Mouse (Mus musculus): ENCODE results near the gene Zfp786.
A peak's percentile ranks its signal among the peaks of the same experiment; 100 is the strongest.
"Not testable (repeated sequence)": the region's sequence is repeated elsewhere in the genome, so short reads cannot be mapped to it uniquely, and the experiment has no call there.

Gene Zfp786

DNA sequence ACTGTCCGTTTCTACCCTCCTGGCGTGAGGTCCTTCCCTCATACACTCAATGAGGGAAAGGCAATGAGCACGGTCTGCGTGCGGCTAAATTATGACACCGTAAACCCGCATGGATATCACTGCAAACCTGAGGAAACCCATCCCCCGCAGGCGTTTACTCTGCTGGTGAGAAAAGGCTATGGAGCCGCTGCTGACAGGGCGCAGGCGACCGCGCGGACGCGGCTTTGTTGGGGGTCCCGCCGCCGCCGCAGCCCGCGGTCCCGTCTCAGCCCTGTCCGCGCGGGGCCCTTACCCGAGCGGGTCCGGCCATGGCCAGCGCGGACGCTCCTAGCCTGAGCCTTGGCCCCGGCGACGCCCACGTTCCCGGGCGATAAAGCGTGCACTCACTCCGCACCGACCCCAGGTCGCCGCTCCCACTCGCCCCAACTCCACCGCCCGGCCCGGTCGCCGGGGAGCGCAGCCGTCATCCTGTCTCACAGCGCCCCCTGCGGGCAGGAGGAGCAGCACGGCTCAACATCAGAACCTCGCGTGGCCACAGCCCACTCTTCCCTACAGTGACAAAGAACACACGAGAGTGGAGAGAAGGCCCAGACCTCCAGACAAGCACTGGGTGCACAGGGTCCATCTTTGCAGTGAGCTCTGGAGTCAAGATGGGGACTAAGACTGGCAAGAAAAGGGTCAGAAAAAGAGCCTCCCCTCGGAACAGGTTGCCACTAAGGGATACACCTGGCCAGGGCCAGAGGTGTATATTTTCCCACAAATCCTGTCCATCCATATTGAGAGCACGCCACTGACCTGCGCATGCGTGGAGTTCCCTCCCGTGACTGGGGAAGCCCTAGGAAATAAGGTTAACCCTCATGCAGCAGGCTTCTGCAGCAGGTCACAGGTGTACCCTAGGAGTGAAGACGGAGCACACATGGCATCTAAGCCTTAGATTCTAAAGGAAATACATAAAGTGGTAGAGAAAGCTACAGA lies at the start of gene Zfp786:
Zfp786 (minus strand) TSS at position 764 of the 975 bp plus-strand sequence.
- peak; percentile 75 for DNase-seq (ENCODE audit: low read depth, low spot score)

DNA sequence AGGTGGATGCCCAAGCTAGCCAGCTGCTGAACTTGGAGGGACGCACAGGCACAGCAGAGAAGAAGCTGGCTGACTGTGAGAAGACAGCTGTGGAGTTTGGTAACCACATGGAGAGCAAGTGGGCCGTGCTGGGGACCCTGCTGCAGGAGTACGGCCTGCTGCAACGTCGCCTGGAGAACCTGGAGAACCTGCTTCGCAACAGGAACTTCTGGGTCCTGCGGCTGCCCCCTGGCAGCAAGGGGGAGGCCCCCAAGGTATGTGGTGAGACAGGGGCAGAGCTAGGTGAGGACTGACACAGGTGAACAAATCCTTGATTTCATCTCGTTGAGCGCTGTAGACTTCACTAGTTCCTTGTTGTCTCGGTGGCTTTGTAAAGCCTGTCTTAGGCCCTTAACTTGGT lies 49.5 kb upstream of the Zfp786 start:
- DNase-seq (ENCODE audit: low read depth, low spot score): no peak

DNA sequence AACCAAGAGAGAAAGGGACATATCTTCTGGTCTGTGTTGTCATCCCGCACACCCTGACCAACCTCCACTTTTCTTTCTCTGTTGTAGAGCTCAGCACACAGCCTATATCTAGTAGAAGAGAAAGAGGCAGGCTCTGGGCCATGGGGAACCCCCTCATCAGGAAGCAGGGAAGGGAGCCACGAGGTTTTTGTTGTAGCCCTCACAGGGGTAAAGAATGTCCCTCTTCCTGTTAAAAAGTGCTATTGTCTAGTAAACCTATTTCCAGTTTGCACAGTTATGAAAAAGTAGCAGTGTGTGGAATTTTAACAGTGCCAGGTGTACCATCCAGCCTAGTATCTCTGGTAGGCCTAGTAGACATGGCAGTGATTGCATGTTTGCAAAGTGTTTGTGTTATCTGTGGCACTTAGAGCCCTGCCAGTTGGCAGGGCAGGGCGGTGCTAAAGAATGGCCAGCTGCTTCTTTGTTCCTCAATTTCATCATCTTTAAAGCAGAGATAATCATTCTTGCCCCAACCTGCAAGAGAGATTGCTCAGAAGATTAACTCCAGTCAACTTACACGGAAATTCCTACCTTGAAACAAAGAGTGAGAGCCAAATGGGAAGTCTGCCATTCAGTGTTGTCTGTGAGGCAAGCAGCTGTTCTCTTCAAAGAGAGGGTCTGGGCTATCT lies 48.5 kb upstream of the Zfp786 start:
- DNase-seq (ENCODE audit: low read depth, low spot score): no peak

DNA sequence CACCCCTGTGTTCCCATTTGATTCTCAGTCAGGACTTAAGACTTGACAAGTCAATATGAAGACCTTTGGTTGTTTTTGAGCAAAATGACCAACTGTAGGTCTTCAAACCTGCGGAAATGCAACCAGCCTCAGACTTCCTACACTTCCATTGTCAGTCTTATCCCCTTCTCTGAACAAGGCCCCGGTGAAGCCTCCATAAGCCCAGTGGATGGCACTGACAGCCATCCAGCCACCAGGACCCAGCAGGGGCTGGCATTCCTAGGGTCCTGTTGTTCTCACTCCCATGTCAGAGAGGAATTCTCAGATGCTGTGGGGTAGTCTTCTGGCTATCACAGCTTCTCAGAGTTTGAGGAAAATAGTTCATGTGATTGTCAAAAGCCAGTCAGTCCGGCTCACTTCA lies 47.9 kb upstream of the Zfp786 start:
- DNase-seq (ENCODE audit: low read depth, low spot score): no peak

DNA sequence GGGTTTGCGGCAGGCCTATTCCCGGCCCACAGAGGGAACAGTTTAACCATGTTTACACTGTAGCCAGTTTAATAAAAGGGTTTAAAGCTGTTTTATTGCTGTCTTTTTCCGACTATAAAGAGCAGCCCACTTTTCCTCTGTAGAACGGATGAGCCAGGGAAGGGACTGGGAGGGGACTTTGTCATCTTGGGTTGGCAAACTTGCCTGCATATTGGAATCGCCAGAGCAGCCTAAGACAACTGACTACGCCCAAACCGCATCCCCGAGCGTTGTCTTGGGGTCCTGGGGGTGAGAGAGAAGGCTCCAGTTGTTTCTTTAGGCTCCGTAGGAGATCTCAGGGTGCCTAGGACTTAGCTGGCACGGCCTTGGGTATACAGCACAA lies 47.5 kb upstream of the Zfp786 start:
- no peak for DNase-seq (ENCODE audit: low read depth, low spot score)

DNA sequence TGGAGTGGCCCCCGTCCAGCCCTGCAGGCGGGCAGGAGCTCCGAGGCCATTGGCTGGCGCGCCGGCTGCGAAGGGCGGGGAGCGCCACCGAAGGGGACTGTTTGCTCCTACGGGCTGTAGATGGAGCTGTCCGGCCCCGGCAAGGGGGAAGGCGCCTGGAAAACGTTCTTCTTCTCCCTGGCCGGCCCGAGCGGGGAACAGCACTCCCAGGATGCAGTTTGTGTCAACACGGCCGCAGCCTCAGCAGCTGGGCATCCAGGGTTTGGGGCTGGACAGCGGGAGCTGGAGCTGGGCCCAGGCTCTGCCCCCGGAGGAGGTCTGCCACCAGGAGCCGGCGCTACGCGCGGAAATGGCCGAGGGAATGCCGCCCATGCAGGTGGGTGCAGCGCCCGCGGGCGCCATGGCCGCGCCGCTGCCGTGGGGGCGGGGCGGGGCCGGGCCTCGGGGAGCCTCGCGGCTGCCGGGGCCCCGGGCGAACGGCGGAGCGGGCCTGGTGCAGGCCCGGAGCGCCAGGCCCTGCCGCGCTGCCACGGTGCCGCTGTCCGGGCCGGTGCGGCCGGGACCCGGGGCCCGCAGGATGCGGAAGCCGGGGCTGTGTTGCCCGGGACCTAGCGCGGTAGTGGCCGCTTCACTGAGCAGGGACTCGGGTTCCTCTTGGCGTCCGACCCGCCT lies 46.9 kb upstream of the Zfp786 start:
- DNase-seq (ENCODE audit: low read depth, low spot score): peak; percentile 80

DNA sequence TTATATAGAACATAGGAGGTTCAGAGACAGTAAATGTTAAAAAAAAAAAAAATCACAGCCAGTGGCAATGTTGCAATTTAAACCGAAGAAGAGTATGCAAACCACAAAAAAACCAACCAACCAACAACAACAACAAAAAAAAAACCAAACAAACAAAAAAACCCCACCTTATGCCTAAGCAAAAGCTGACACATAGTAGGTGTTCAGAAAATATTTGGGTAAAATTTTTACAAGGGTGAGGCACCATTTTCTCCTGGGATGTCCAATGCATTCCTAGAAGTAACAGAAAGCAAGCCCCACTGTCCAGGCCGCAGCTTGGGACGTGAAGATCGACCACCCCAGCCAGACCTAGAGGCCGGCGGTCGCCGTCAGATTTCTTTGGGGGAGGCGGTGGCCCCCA lies 46.4 kb upstream of the Zfp786 start, which contains the start of gene Zfp282:
Zfp282 (plus strand) TSS at position 147 of the 400 bp plus-strand sequence.
- DNase-seq (ENCODE audit: low read depth, low spot score): no peak

DNA sequence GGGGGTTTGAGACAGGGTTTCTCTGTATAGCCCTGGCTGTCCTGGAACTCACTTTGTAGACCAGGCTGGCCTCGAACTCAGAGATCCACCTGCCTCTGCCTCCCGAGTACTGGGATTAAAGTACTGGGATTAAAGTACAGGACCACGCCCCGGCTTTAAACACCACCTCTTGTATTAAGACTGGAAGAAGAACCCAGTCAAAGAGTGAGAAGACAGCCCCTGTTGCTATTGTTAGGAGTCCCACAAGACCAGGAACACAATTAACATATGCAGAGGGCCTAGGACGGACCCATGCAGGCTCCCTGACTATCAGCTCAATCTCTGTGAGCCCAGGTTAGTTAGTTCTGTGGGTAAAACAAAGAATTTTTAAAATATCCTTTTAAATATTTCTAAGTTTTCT lies 41.6 kb upstream of the Zfp786 start:
- DNase-seq (ENCODE audit: low read depth, low spot score): no peak

DNA sequence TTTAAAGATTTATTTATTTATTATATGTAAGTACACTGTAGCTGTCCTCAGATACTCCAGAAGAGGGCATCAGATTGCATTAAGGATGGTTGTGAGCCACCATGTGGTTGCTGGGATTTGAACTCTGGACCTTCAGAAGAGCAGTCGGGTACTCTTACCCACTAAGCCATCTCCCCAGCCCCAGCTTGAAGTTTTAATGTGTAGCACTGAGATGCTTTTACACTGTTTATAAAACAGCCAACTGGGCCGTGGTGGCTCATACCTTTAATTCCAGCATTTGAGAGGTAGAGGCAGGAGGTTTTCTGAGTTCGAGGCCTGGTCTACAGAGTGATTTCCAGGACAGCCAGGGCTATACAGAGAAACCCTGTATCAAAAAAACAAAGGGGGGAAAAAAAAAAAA lies 27.1 kb upstream of the Zfp786 start:
- DNase-seq (ENCODE audit: low read depth, low spot score): not testable (repeated sequence)

DNA sequence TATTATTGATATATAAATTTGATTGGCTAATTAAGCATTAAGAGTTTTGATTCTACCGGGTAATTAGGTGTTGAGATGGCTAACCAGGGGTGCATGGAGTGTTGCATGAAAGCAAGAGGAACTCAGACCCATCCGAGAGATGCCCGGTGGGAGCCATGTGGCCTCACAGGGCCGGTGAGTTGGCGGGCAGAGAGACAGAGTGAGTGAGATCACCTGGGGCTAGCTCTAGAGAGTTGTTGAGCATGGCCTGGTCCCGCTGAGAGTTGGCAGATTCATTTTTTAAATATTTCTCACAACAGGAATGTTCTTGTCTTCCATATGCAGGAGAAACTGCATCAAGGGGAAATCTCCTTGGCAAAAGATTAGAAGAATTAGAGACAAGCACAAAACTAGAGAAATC lies 26.6 kb upstream of the Zfp786 start:
- no peak for DNase-seq (ENCODE audit: low read depth, low spot score)

DNA sequence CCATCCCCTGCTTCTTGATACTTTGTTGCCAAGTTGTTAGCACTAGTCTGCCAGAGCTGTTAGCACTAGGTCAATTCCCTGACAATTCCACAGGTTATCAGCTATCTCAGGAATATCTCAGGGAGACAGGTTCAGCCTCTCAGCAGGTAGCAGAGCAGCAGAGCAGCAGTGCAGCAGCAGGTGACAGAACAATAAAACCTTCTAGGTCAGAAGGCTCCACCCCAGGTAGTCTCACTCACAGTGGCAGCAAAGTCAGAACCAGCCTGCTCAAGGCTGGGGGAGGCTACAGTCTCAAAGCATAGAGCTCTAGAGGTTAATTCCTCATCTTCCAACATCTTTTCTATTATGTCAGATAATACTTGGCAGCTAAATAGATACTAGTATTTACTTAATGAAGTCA lies 15.1 kb upstream of the Zfp786 start:
- DNase-seq (ENCODE audit: low read depth, low spot score): no peak

DNA sequence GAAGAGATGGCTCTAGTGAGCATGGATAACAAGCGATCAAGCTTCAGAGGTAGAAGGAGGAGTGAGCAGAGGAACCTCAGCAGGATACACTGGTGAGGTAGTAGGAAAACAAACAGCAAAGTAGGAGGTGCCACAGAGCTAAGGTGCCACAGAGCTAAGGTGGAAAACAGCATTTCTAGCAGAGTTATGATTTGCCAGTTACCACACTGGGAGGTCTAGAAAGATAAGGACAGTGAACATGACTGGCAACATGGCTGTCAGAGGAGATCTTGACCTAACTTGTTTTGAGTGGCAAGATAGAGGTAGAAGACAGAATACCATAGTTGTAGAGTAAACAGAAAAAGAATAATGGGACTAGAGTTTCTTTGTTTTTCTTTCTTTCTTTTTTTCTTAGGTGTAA lies 11.7 kb upstream of the Zfp786 start:
- no peak for DNase-seq (ENCODE audit: low read depth, low spot score)

DNA sequence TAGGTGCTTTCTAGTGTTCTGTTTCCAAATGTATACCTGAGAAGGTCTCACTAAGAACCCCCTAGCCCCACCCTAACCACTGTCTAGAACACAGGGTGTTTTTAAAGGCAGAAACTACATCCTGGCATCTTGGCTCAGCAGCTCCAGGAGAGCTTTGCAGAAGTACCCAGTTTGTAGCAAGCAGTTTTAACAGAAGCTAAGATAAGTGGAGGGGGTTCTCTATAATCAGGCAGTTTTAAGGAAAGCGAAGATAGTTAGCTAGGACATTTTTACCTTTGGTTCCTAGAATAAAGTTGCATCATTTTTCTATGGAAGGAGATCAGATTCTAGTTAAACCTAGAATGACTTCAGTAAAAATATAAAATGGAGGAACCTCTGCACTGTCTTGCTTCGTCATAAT lies 11.2 kb upstream of the Zfp786 start:
- no peak for DNase-seq (ENCODE audit: low read depth, low spot score)

DNA sequence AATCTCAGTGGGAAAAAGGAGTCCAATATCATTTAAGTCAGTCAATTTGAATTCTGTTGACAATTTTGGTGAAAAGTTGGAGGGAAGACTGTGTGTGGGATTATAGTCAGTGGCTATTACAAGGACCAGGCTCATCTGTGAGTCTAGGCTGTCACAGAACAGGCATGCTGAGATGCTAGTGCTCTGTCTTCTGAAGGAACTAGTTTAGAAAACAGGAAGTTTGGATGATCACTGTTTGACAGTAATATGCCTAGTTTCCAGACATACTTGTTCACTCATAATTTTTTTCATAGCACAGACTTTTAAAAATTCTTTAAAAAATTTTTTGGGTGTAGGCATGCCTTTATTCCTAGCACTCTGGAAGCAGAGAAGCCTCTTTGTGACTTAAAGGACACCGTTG lies 10.4 kb upstream of the Zfp786 start:
- DNase-seq (ENCODE audit: low read depth, low spot score): no peak

DNA sequence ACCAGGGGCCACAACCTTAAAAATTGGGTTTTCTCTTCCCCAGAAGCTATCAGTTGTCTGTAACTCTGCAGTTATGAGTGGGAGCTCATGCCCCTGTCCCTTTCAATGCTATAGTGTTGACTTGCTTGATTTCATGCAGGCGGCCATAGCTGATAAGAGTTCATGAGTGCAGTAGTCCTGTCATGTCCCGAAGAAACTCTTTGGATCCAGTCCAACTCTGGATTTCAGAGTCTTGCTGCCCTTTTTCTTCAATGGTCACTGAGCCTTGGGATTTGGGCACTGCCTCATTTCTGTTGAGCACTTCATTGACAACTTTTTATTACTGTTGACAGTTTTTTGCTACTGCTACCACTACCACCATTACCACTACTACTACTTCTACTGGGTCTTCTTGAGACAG lies 7.0 kb upstream of the Zfp786 start:
- DNase-seq (ENCODE audit: low read depth, low spot score): no peak

DNA sequence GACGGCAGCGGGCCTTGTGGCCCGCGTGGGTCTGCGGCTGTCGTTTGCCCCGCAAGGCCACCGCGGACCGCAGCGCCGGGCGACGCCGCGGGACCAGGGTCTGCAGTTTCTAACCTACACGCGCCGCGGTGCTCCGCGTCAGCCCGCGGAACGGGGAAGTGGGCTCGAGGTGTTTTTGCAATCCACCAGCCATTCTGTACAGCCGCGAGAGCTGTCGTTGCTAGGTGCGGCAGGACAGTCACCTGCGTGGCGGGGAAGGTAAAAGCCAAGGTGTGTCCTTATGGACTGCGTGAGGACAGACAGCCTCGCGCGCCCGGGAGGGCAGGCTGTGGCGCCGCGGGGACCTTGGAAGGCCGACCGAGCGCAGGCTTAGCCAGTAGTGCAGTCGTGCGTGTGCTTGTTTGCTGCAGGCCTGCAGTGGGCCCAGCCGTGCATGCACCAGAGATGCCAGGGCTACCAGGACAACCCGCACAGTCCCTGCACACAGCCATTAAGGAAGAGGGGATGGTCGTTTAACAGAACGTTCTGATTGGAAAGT lies 5.4 kb upstream of the Zfp786 start:
- DNase-seq (ENCODE audit: low read depth, low spot score): peak; percentile 18

DNA sequence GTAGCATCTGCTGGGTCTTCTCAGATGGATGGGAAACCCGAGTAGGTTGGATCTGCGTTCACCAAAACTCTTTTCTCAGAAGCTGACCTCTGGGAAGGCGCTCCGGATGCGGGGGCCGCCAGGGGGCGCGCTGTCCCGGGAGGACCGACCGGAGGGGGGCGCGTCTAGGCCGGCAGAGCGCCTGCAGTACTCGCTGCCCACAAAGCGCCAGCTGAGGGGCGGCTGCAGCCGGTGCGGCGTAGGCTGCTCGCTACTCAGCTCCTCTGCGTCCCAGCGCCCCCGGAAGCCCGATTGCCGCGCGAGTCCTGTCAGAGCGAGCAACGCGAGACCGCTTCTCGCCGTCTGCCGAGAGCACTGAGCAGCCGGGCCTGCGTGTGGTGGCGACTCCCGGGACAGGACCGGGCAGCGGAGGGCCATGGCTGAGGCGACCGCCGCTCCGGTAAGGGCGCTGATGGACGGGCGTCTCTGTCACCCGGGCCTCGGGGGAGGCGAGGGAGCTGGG lies 4.9 kb upstream of the Zfp786 start, which contains the start of gene Zfp398:
Zfp398 (plus strand) TSS at position 180 of the 502 bp plus-strand sequence.
- peak; percentile 90 for DNase-seq (ENCODE audit: low read depth, low spot score)

DNA sequence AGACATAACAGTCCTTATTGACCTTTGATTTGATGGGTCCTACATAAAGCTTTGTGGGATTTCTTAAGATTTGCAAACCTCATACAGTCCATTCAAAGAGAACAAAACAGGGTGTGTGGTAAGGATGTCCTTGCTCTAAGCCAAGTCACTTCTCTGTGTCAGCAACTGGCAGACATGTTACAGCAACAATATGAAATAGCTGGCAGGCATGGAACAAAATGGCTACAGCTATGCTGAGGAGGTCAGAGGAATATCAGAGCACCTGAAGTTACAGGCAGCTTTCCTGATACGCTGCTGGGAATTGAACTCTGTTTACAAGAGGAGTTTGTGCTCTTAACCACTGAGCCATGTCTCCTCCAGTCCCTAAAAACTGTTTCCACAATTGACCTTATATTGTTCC lies 1.6 kb upstream of the Zfp786 start:
- no peak for DNase-seq (ENCODE audit: low read depth, low spot score)

DNA sequence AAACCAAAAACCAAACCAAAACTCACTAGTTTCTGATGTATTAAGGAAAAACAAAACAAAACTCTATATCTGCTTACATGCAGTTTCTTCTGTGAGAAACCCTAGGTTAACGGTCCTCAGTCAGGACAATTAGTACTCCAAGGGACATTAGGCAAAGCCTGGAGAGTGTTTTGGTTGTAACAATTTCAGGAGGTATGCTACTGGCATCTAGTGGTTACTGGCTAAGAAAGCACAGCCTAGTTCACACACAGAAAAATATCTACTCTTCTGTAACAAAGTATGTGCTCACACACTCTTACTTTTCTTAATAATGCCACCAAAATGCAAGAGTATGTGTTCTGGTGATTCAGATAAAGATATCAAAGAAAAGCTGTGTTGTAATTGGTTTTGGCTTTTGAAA lies 1.7 kb downstream of the Zfp786 start:
- no peak for DNase-seq (ENCODE audit: low read depth, low spot score)

DNA sequence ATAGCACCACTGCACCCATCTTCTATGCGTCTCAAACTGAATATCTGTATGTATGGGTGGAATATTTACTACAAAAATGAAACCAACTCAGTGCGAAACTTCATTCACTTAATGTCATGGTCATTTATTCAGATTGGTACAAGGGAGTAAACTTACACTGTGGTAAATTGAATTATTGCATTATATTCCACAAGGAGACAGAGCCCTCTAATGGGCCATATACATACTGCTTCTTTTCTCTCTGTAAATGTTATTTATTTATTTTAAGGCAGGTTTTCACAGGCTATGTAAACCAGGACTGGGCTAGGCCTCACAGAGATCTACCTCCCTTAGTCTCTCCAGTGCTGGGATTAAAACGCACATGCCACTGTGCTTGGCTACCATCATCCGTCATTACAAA lies 3.2 kb downstream of the Zfp786 start:
- no peak for DNase-seq (ENCODE audit: low read depth, low spot score)

DNA sequence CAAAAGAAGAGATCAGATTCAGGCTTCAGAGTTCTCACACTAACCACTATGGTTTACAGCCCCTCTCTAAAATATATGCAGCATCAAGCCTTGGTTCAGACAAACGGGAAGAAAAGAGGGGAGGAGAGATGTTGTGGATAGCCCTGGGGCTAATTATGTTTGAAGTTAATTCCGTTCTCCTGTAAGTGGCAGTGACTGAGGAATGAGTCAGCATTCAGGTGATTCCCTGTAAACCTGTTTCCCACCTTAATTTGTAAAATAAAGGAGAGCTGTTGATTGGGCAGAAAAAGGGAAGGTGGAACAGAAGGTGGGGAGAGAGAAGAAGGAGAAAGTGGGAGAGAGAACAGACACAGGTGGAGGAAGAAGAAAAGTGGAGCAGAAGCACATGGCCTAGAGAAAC lies 6.4 kb downstream of the Zfp786 start:
- no peak for DNase-seq (ENCODE audit: low read depth, low spot score)

DNA sequence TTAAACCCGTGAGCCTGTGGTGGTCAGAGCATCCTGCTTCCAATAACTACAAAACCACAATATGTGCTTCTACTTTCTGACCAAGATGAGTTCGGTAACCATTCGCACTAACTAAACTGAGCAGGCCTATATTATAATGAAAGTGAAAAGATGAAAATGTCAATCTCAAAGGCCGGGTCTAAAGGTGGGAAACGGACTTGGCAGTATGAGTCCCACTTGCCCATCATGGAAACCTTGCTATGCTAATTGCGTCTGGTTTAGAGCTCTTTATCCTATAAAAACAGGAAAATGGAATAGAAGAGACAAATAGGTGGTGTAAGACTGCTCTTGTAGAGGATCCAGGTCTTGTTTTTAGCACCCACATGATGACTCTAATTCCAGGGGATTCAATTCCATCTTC lies 8.9 kb downstream of the Zfp786 start:
- DNase-seq (ENCODE audit: low read depth, low spot score): no peak
